Mouse (Mus musculus) bone marrow macrophage, adult 2 months (primary cell): ENCODE data around the gene Gmip. TPM values are rescaled to one million over a fixed set of nuclear protein-coding genes. Genes with fewer than 3 reads are reported as not detected.
A peak's percentile ranks its signal among the peaks of the same experiment; 100 is the strongest.

Experiments used
- H3K27ac ChIP-seq: 2 replicates; pipeline ENCODE4 v1.5.1; 2012; ENCODE audit warnings: low read depth, low read length; ENCODE audit not compliant: insufficient read depth
- H3K4me1 ChIP-seq: 2 replicates; pipeline ENCODE4 v1.6.1; 2012; ENCODE audit warnings: low read length; ENCODE audit not compliant: control insufficient read depth, insufficient read depth
- H3K4me3 ChIP-seq: 2 replicates; pipeline ENCODE4 v1.5.1; 2012; ENCODE audit warnings: mild to moderate bottlenecking, low read length, moderate library complexity; ENCODE audit not compliant: insufficient read depth
- CTCF ChIP-seq: IDR thresholded peaks from 2 replicates; pipeline ENCODE4 v1.5.1; 2012; ENCODE audit warnings: low read depth, mild to moderate bottlenecking, low read length, moderate library complexity
- POLR2A ChIP-seq: IDR thresholded peaks from 2 replicates; pipeline ENCODE4 v1.6.1; 2012; ENCODE audit warnings: mild to moderate bottlenecking, low read depth, low read length, borderline replicate concordance
- polyA plus RNA-seq: library from polyadenylated mRNA; stranded (reverse); fragments of >200 nt; gene quantifications from 2 replicates; pipeline ENCODE4 v1.2.4, GENCODE M21; 2012; ENCODE audit not compliant: missing spikeins, insufficient read depth, insufficient read length

The Gmip gene
- polyA plus RNA-seq, 1 experiment: 164 TPM

DNA sequence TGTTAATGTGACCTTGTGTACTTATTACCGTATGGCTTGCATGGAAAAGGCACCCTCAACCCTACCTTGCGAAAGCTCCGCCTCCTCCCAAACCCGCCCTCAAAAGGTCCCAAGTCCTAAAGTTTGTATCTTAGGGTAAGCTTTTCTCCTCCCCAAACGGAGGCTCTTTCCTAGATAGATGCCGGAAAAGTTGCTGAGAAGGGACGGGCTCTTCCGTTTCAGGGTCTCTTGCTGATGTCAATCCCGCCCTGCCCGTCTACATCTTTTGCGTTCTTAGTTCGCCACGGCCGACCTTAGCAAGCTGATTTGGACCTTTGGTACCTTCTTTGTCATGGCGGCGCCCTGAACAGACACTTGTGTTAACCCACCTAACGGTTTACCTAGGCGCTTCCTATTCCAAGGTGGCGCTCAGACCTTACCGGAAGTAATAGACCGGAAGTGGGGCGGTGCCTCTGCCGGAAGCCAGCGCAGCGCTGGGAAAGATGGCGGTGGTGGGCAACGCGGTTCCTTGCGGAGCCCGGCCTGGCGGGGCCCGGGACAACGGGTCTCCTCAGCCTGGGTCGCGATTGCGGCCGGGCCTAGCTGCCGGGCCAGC is 17.6 kb upstream of the Gmip start, which contains the start of the genes Atp13a1 and Zfp866:
Gene Atp13a1, plus strand, starts transcription at position 391 of the 595 bp plus-strand sequence.
Gene Zfp866, minus strand, starts transcription at position 406 of the 595 bp plus-strand sequence.
- peak; percentile 72 for TF ChIP-seq POLR2A
- no peak for TF ChIP-seq CTCF
- peak within 1 kb of the TSS; percentile 68 for H3K27ac ChIP-seq
- peaks cover 12% of the 10 kb centered on the region for H3K4me1 ChIP-seq
- H3K4me3 ChIP-seq: peak within 1 kb of the TSS; percentile 95

- peak overlapping the region; percentile 95 for H3K4me3 ChIP-seq
- H3K27ac ChIP-seq: peak overlapping the region; percentile 51
- peaks cover 12% of the 10 kb centered on the region for H3K4me1 ChIP-seq
- TF ChIP-seq CTCF (no peak), POLR2A (no peak)
These were observed 16.9 kb upstream of the Gmip start for GRCm38 (mm10) chr8:69791415-69792068.

DNA sequence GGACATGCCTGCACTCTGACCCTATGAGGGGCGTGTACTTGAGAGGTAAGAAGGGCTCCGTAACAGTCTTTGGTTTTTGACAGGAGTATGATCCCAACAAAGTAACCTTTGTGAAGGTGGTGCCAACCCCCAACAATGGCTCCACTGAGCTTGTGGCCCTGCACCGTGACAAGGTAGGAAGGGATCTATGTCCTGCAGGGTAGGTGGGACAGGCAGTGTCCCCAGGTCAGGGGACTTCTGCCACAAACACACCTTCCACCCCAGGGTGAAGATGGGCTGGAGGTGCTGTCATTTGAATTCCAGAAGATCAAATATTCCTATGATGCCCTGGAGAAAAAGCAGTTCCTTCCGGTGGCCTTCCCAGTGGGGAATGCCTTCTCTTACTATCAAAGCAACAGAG is 14.8 kb upstream of the Gmip start:
- no peak for TF ChIP-seq POLR2A
- TF ChIP-seq CTCF: no peak
- H3K4me3 ChIP-seq: no peak overlapping the region
- peaks cover 12% of the 10 kb centered on the region for H3K4me1 ChIP-seq
- no peak overlapping the region for H3K27ac ChIP-seq

DNA sequence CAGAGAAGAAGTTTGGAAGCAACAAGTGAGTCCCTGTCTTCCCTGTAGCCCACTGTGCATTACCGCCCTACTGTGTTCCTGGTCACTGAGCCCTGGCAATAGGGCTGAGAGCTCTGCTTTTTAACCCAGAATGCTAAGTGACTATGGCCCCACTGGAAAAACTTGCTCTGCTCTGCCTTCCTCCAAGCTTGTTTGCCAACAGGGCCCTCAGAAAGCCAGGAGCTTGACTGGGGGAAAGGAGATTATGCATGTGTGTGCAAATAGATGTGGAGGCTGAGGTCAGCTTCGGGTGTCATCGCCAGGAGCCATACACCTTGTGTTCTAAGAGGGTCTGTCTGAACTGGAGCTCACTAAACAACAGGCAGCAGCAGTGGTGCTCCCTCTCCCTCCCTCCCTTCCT is 14.4 kb upstream of the Gmip start:
- Histone ChIP-seq H3K4me1 (peaks cover 12% of the 10 kb centered on the region), H3K4me3 (no peak overlapping the region), H3K27ac (no peak overlapping the region)
- TF ChIP-seq POLR2A (no peak), CTCF (no peak)

DNA sequence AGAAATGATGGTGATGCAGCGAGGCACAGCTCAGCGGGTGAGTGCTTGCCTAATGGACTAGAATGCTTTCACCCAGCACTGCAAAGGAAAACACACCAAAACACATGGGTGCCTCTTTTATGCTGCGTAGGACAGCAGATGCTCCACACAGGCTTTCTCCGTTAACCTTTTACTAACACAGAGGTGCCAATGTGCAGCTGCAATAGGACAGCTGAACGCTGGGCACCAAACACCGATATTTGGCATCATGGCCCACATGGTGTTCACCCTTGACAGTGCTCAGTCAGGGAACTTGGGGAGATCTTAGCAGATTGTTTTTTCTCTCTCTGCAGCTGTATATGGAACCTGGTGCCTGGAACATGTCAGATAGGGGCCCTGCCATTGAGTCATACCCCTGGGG is 13.6 kb upstream of the Gmip start:
- Histone ChIP-seq H3K27ac (no peak overlapping the region), H3K4me1 (peaks cover 12% of the 10 kb centered on the region), H3K4me3 (no peak overlapping the region)
- TF ChIP-seq CTCF: no peak
- no peak for TF ChIP-seq POLR2A

DNA sequence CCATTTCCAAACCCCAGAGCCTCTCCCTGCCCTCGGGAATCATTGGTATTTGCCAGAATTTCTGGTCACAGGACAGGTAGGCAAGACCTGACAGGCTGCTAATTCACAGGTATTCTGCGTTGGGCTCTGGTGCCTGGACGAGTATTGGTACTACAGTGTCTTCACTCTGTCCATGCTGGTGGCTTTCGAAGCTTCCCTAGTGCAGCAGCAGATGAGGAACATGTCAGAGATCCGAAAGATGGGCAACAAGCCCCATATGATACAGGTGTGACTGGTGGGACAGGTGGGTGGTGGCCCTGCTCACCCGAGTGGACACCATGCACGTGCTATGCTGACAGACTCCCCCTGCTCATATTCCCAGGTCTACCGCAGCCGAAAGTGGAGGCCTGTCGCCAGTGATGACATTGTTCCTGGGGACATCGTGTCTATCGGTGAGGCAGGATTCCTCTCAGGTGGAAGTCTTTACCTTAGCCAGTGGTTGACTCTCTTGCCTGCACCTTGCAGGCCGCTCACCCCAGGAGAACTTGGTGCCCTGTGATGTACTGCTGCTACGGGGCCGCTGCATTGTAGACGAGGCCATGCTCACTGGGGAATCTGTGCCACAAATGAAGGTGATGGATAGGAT is 11.6 kb upstream of the Gmip start:
- peaks cover 10% of the 10 kb centered on the region for H3K4me1 ChIP-seq
- H3K27ac ChIP-seq: no peak overlapping the region
- TF ChIP-seq CTCF: no peak
- TF ChIP-seq POLR2A: no peak

DNA sequence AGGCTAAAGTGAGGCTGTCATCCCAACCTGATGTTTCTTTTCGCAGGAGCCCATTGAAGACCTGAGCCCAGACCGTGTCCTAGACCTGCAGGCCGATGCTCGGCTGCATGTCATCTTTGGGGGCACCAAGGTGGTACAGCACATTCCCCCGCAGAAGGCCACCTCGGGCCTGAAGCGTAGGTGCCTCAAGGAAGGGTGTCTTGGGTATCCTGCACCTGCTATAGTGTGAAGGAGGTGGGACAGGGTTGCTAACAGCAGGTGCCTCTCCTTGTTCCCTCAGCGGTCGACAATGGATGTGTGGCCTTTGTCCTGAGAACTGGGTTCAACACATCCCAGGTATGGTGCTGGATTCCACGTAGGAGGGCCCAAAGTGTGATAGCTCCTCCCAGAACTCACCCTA is 10.8 kb upstream of the Gmip start:
- TF ChIP-seq POLR2A (no peak), CTCF (no peak)
- no peak overlapping the region for H3K27ac ChIP-seq
- H3K4me1 ChIP-seq: peaks cover 8% of the 10 kb centered on the region
- H3K4me3 ChIP-seq: no peak overlapping the region

More for the DNA sequence above, 11.6 kb upstream of the Gmip start:
- H3K4me3 ChIP-seq: no peak overlapping the region

DNA sequence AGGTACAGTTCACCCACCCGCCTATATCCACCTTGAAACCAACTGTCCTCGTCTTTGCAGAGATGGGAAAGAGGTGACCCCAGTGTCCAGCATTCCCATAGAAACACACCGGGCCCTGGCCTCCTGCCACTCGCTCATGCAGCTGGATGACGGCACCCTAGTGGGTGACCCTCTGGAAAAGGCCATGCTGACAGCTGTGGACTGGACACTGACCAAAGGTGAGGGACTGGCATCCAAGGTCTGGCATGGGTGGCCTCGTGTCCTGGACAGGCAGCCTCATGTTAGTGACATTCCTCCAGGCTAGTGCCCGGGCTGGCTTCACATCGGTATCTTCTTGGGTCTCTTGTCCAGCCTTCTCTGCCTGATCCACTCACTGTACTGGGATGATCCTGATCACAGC is 9.2 kb upstream of the Gmip start:
- Histone ChIP-seq H3K27ac (no peak overlapping the region), H3K4me1 (no peaks in the 10 kb centered on the region), H3K4me3 (no peak overlapping the region)
- TF ChIP-seq POLR2A (no peak), CTCF (no peak)

DNA sequence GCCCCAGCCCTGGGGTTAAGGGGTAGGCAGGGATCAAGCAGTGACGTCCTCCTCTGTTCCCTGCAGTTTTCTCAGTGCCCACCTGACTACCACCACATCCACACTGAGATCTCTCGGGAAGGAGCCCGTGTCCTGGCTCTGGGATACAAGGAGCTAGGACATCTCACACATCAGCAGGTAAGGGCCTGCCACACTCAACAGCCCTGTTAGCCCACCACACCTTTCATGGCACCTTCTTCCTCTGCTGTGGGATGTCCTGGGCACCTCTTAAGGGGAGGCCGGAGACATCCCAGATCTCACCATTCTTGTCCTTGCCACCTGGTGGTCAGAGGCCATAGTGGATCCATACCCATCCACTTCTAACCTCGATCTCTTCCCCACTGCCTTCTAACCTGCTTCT is 8.5 kb upstream of the Gmip start:
- Histone ChIP-seq H3K4me3 (no peak overlapping the region), H3K27ac (no peak overlapping the region), H3K4me1 (no peaks in the 10 kb centered on the region; the same call in 1 of the 2 replicates)
- no peak for TF ChIP-seq CTCF
- TF ChIP-seq POLR2A: no peak

DNA sequence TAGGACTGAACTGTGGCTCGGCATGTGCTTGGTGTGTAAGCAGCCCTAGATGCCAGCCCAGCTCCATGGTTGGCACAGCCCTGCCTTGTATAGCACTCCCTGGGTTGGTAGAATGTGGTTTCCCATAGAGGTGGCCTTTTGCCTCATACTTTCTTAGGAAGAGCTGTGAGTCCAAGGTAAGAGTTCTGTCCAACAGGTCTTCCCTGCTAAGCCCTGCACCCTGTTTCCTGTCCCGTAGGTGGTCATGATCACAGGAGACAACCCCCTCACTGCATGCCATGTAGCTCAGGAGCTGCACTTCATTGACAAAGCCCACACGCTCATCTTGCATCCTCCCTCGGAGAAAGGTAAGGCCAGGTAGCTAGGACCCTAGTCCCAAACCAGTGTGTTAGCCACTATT is 6.7 kb upstream of the Gmip start:
- no peak for TF ChIP-seq POLR2A
- TF ChIP-seq CTCF: no peak
- Histone ChIP-seq H3K27ac (no peak overlapping the region), H3K4me3 (no peak overlapping the region), H3K4me1 (peaks cover 15% of the 10 kb centered on the region)
